Mouse (Mus musculus) gastrocnemius, adult 2 months (tissue): ENCODE results near the gene Mns1. TPM values are rescaled to one million over a fixed set of nuclear protein-coding genes. Genes with fewer than 3 reads are reported as not detected.

Experiments
- DNase-seq: peaks from one replicate; pipeline ENCODE4 v3.0.0; 2022
- H3K27ac ChIP-seq: fragments of 200-600 bp; 2 replicates; pipeline ENCODE4 v1.8.1; 2022; ENCODE audit warnings: mild to moderate bottlenecking
- H3K4me3 ChIP-seq: fragments of 200-600 bp; 2 replicates; pipeline ENCODE4 v1.8.1; 2022; ENCODE audit warnings: mild to moderate bottlenecking, moderate library complexity
- CTCF ChIP-seq: fragments of 200-600 bp; IDR thresholded peaks from 2 replicates; pipeline ENCODE4 v1.8.1; 2022; ENCODE audit warnings: antibody characterized with exemption, mild to moderate bottlenecking, moderate library complexity
- intact Hi-C: fragments of 180-260 bp; cut with DNase I; formaldehyde crosslinking; loops from one replicate; pipeline ENCODE4 v1.15.1; 2025
- total RNA-seq, 2 experiments: library from RNA; stranded (reverse); gene quantifications; 2 replicates each; pipeline ENCODE4 v1.2.3; 2021

Gene Mns1
- total RNA-seq, 2 experiments from 2014 or later: 0.08 TPM

DNA sequence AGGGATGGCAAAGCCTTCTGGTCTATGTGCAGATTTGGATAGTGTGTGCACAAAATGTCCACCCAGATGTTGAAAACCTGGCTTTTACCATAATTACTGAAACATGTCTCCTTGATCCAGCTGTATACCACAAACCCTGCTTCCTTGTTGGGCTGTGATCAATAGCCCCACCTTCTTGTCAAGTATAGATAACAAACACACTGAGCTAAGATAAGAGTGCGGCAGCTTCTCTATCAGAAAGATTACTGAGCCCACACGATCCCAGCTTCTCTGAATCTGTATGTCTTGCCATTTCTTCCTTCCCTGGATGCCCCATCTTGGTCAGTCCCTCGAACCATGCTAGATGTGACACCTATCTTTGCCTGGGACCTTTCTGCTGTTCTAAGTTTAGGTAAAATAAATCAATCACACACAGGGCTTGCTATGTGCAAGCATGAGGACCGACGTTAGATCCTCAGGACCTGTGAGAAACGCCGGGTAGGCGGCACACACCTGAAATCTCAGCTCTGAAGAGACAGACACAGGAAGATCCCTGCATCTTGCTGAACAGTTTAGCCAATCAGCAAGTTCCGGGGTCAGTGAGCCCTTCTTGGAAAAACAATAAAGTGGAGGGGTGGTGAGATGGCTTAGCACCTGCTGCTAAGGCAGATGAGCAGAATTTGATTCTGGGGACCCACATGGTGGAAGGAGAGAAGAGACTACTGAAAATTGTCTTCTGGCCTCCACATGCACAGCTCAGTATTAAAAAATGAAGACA, 31.8 kb upstream of the Mns1 start:
- Histone ChIP-seq H3K4me3 (no peak overlapping the region), H3K27ac (no peak overlapping the region)
- intact Hi-C loops: loop anchor here (5.0 kb wide), 3 partner anchors 144 to 759 kb away; no protein-coding TSS in a partner anchor
- no peak for DNase-seq
- TF ChIP-seq CTCF: no peak

DNA sequence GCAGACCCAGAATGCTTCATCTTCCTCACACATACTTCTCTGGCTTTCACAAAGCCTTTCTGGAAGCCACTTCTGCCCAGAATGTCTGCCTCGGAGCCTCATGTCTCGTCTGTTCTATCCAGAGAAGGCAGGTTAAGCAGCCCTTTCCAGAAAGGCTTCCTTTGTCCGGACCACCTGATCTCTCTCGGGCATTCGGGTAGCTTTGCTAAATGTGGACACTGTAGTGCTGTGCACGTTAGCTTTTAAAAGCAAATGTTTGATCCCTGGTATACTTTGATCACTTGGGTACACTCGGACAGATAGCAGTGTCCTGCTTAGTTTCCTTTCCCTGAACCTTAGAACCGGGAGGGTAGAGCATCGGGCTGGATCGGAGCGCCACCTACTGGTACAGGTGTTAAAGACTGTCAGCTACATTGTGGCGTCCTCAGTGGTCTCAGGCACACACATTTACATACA, 29.7 kb upstream of the Mns1 start:
- intact Hi-C loops: loop anchor here (5.0 kb wide), 3 partner anchors 146 to 761 kb away; no protein-coding TSS in a partner anchor
- TF ChIP-seq CTCF: peak; percentile 97
- Histone ChIP-seq H3K4me3 (peak overlapping the region; percentile 73), H3K27ac (peak overlapping the region; percentile 16; the same call in 1 of the 2 replicates)
- peak; percentile 82 for DNase-seq

DNA sequence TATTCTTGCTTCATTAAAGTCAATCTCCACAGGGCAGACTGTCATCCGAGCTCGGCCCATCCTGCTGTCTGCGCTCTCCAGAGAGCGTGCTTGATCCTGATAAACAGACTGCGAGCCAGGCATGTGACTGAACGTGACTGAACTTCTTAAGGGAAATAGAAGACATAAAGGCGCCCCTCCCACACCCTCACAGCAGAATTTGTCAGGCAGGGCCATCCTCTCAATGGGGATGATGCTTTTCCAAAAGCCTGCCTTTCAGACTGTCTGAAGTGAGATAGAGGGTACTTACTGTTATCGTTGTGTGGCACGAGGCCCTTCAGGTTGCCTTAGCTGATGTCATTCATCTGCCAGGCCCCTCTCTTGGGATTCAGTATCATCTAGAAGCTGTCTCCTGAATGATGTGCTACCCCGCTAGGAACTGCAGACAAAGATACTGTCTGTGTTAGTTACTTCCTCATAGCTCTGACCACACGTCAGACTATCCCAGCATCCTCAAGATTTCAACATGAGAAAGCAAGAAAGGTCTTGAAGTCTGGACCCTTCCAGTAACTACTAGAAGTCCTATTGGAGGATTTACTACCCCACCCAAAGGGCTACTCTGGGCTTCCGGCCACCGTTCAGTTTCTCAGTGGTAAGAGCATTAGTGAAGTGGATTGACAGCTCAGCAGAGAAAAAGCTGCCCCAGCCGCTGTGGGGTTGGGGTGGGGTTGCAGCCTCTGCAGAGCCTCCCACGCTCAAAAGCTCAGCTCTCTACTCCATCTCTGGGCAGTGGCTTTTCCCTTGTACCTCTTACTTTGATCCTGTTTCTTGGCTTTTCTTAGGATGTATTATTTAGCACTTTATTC, 28.2 kb upstream of the Mns1 start:
- no peak for TF ChIP-seq CTCF
- no peak overlapping the region for H3K4me3 ChIP-seq
- intact Hi-C loops: loop anchor here (5.0 kb wide), 3 partner anchors 147 to 762 kb away; no protein-coding TSS in a partner anchor
- DNase-seq: no peak
- H3K27ac ChIP-seq: no peak overlapping the region

DNA sequence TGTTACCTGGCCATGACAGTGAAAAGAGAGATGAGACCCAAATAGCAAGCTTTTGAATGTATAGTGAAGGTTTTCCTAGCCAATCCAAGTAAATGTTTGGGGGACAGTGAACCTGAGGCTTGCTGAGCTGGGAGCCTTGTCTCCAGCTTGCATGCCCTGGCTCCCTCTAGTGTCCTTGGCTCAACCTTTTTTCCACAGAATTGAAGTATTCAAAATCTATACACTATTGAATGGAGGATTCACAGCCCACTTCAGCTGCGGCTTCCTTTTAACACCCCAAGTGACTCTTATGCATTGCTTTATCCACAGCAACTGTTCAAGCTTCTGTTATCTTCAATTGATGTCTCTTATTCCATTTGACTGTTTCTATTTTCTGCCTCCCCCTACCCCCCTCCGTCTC, 26.1 kb upstream of the Mns1 start:
- intact Hi-C loops: no loop called here

DNA sequence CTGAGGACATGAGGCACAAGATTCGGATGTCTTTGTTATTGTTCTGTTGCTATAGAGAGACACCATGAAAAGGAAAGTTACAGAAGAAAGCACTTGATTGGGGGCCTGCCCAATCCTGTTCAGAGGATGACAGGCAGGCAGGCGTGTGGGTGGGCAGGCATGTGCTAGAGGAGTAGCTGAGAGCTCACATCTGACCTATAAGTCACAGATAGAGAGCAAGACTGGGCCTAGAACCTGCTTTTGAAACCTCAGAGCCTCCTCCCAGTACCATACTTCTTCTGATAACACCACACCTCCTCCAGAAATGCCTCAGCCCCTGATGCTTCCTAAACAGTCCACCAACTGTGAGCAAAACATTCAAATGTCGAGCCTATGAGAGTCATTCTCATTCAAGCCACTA, 19.4 kb upstream of the Mns1 start:
- Histone ChIP-seq H3K27ac (no peak overlapping the region), H3K4me3 (no peak overlapping the region)
- no peak for DNase-seq
- no peak for TF ChIP-seq CTCF
- intact Hi-C loops: no loop called here

More for the DNA sequence above, 26.1 kb upstream of the Mns1 start:
- TF ChIP-seq CTCF: no peak
- Histone ChIP-seq H3K27ac (no peak overlapping the region), H3K4me3 (no peak overlapping the region)
- DNase-seq: no peak

GRCm38 (mm10) chr9:72420490-72420889, 17.3 kb upstream of the Mns1 start:
- Histone ChIP-seq H3K4me3 (no peak overlapping the region), H3K27ac (no peak overlapping the region)
- no peak for TF ChIP-seq CTCF
- intact Hi-C loops: no loop called here
- DNase-seq: no peak

DNA sequence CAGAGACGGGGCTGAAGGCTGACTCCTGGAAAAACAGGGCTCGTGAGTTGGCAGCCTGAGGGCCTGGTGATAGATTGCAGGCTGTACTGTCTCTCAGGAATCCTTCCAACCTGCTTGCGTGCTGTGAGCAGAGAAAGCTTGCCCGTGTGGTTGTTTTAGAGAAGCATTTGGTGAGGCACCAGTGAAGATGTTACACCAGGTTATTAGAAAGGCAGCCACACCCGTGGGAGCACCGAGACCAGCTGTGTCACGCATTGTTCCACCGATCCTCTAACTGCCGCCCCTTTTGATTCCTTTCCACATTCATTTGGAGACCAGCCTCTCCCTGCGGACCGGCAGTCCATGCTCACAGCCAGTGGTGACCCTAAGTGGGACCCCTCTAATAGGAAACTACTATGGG, 15.5 kb upstream of the Mns1 start:
- intact Hi-C loops: no loop called here
- peak overlapping the region; percentile 39 for H3K4me3 ChIP-seq
- DNase-seq: no peak
- H3K27ac ChIP-seq: peak overlapping the region; percentile 48
- no peak for TF ChIP-seq CTCF

DNA sequence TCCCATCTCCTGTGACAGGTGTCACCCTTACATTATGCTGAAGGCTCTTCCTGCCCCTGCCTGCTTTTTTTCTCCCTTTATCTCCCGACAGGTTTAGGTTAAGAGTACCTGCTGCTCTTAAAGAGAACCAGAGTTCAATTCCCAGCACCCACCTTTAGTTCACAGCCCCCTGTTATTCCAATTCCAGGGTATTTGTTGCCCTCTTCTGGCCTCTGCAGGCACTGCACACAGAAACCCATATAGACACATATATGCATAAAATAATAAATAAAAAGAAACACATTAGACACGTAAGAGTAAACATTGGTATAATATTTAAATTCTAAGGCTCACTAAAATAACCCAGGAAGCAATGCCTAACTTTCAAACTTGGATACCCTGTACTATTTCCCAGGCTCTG, 15.1 kb upstream of the Mns1 start:
- intact Hi-C loops: no loop called here
- H3K27ac ChIP-seq: no peak overlapping the region
- DNase-seq: no peak
- H3K4me3 ChIP-seq: no peak overlapping the region
- peak; percentile 14; the same call in 1 of the 2 replicates for TF ChIP-seq CTCF

GRCm38 (mm10) chr9:72425300-72425850, 12.4 kb upstream of the Mns1 start:
- H3K27ac ChIP-seq: no peak overlapping the region
- DNase-seq: no peak
- H3K4me3 ChIP-seq: no peak overlapping the region
- TF ChIP-seq CTCF: no peak
- intact Hi-C loops: no loop called here

DNA sequence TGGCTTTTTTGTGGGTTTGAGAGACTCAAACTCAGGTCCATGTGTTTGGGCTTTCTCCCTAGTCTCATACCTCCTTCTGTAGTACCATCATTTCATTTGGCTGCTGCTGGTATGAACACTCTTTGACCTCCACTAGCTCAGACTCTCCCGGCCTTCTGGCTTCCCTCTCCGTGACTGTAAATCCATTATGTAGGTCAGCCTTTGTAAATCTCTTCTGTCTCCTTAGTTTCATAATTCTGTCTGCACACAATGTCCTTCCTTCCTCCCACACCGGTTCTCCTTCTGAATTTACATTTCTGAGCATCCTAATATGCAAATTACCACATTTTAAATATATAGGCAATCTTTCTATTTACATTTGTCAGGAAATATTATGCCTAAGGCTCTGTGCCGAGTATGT, 9.9 kb upstream of the Mns1 start:
- no peak overlapping the region for H3K4me3 ChIP-seq
- H3K27ac ChIP-seq: no peak overlapping the region
- TF ChIP-seq CTCF: no peak
- intact Hi-C loops: no loop called here
- DNase-seq: no peak

DNA sequence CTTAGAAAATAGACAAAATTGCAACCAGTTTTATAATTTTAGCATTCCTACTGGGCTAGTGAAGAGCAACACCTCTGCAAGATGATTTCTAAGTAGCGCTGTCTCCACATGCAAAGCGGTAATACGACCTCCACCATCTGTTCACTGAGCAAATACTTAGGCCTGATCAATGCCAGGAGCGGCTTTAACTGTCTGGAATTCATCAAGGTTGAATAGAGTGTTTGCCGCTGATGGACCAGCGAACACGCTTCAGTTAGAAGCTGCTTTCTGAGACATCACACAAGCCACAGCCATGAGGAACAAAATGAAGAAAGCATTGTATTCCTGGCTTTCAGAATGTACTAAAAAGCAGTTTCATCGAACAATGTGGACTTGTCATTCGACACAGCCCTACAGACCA, 2.9 kb upstream of the Mns1 start:
- no peak for DNase-seq
- Histone ChIP-seq H3K27ac (no peak overlapping the region), H3K4me3 (no peak overlapping the region)
- intact Hi-C loops: no loop called here
- TF ChIP-seq CTCF: no peak

DNA sequence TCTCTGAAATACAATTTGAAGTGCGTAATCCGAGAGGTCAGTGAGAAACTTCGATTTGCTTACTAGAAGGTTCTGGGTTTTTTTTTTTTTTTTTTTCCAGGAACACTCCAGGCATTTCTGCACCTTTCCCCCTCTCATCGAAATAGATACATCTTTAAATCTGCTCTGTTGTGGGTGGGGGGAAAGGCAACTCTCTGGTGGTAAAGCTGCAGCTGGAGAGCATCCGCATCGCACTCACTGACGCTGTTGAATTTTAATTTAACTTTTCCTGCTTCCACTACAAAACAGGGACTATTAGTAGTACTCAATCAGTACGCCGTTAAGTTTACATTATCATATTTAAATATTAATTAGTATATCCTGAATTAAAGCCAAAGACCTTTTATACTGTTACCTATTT, 938 bp downstream of the Mns1 start:
- intact Hi-C loops: no loop called here

GRCm38 (mm10) chr9:72440358-72440757, 2.5 kb downstream of the Mns1 start:
- intact Hi-C loops: no loop called here
- Histone ChIP-seq H3K4me3 (no peak overlapping the region), H3K27ac (no peak overlapping the region)
- DNase-seq: no peak
- TF ChIP-seq CTCF: no peak

More for the DNA sequence above, 938 bp downstream of the Mns1 start:
- Histone ChIP-seq H3K27ac (no peak overlapping the region), H3K4me3 (peak overlapping the region; percentile 76)
- no peak for DNase-seq
- TF ChIP-seq CTCF: no peak
